Mouse (Mus musculus) frontal cortex, postnatal 10 days (tissue): Measurements from ENCODE around the gene Cfl1.
A peak's percentile ranks its signal among the peaks of the same experiment; 100 is the strongest.

Source experiments
- DNase-seq, 2 experiments: peaks; one replicate each; pipeline ENCODE4 v3.0.0; 2022; ENCODE audit warnings: low spot score in 2 of 2, mixed read lengths in 1 of 2

Cfl1 gene

GRCm38 (mm10) chr19:5465037-5465436 is 25.2 kb upstream of the Cfl1 start:
- DNase-seq = no peak

GRCm38 (mm10) chr19:5466916-5467500 is 23.2 kb upstream of the Cfl1 start:
- DNase-seq = no peak

GRCm38 (mm10) chr19:5468374-5468773 is 21.9 kb upstream of the Cfl1 start, which contains the start of gene Ctsw:
Ctsw (minus strand) TSS chr19:5468507.
- DNase-seq = no peak

GRCm38 (mm10) chr19:5471846-5472245 is 18.4 kb upstream of the Cfl1 start:
- no peak for DNase-seq

GRCm38 (mm10) chr19:5472857-5473256 is 17.4 kb upstream of the Cfl1 start:
- no peak for DNase-seq

GRCm38 (mm10) chr19:5473720-5474119 is 16.5 kb upstream of the Cfl1 start, which contains the start of gene Efemp2:
Efemp2 (plus strand) TSS chr19:5473954.
- DNase-seq = peak; percentile 65 to 75

GRCm38 (mm10) chr19:5474281-5475068 is 15.8 kb upstream of the Cfl1 start:
- no peak for DNase-seq

GRCm38 (mm10) chr19:5475069-5475714 is 15.1 kb upstream of the Cfl1 start:
- DNase-seq = no peak

DNA sequence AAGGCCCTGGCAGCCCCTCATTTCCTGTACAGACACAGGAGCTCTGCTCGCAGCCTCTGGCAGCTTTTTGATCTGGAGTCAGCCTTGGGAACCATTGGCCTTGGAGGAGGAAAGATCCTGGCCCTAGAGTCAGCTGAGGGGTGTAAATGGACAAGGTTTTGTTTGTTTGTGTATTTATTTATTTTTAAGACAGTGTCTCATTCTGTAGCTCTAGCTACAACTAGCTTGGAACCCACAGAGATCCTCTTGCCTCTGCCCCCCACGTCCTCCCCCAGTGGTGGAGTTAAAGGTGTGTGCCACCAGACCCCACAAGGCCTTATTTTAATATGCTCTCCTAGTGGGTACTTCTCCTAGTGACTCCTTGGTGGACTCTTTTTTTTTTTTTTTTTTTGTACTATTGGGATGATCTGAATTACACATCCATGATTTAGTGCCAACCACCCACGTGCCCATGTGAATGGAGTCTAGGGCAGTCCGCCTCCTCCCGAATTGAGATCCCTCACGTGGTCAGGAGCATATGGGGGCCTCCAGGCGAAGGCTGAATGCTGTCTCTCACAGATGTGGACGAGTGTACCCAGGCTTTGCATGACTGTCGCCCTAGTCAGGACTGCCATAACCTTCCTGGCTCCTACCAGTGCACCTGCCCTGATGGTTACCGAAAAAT is 13.1 kb upstream of the Cfl1 start:
- no peak for DNase-seq

- DNase-seq = no peak
Observed at GRCm38 (mm10) chr19:5477668-5478300, 12.5 kb upstream of the Cfl1 start.

DNA sequence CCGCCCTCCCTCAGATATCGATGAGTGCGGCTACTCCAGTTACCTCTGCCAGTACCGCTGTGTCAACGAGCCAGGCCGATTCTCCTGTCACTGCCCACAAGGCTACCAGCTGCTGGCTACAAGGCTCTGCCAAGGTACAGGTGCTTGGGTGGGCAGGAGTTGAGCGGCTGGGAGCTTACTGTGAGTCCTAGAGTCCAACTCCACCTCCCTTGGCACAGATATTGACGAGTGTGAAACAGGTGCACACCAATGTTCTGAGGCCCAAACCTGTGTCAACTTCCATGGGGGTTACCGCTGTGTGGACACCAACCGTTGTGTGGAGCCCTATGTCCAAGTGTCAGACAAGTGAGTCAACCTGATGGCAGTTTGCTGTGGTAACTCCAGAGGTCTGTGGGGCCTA is 10.2 kb upstream of the Cfl1 start:
- DNase-seq = no peak

GRCm38 (mm10) chr19:5481398-5481797 is 8.9 kb upstream of the Cfl1 start:
- DNase-seq = no peak

GRCm38 (mm10) chr19:5483386-5484359 is 6.6 kb upstream of the Cfl1 start:
- DNase-seq = no peak

DNA sequence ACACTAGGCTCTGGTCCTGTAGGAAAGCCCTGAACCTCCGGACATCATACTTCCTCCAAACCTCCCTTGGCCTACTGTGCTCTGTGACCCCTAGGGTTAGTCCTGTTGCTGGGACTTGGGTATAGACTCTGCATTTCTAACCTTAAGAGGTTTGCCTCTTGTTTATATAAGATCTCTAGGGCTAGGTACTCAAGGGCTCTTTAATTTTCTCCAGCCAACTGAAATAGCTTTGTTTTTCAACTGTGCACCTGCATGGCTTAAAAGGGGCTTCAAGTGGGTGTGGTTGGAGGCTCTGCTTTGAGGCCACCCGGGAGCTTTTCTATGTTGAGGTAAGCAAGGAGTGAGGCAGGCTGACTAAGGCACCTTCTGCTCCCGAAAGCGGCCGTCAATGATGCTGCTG is 5.8 kb upstream of the Cfl1 start:
- DNase-seq = no peak

- DNase-seq = no peak
Observed at GRCm38 (mm10) chr19:5485371-5485770, 4.9 kb upstream of the Cfl1 start.

GRCm38 (mm10) chr19:5485821-5486220 is 4.4 kb upstream of the Cfl1 start:
- DNase-seq = no peak

GRCm38 (mm10) chr19:5486286-5486685 is 4.0 kb upstream of the Cfl1 start:
- DNase-seq = no peak

DNA sequence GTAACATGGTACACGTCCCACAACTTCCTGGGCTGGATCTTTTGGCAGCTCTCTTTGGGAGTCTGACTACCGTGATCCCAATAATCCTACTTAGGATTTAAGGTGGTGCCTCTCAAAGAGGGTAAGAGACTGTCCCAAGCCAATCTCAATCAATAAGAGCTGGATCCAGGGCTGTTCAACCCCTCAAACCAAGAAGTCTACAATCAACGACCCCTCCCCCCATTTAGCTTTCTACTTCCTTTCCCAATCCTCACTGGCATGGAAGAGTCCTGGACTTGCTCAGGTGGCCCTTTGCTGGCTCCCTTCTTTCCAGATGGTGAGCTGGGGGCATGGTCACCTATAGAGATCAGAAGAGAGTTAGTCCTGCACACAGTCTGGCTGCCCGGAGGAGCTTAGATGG is 3.5 kb upstream of the Cfl1 start:
- DNase-seq = no peak

DNA sequence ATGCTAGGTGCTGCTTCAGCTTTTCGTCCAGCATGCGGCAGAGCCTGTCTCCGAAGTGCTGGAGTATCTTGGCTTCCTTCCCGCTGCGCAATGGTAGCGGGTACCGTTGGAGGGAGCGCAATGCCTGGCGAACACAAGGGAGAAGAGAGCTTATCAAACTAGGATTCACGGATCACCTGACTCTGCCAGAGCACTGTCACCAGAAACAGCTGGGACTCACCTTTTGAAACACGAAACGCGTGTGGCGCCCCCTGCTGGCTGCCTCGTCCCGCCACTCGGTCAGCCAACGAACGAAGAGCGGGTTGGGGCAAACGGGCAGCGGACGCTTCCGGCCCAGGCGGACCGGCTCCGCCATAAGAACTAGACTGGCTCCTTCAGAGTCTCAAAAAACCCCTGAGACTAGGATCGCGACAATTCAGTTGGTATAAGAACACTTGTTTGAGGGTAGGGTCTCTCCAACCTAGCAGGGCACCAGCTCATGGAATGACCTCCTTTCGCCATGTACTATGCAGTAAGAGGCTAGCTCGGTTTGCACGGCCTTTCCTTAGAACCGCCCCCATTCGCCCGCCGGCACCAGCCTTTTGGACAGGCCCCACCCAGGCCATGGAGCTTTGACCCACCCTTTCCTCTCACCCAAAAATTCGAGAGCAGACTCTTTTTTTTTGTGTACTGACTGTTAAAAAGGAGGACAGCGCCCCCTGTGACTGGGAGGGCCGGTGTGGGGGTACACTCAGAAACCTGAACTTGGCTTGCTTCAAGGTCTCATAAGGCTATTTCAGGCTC is 2.3 kb upstream of the Cfl1 start, which contains the start of gene Mus81:
Mus81 (minus strand) TSS at position 635 of the 783 bp plus-strand sequence.
- DNase-seq = peak; percentile 90 to 93
